Mouse (Mus musculus): ENCODE data around the gene Tenm4.

Tenm4 gene

GRCm38 (mm10) chr7:96819538-96819937, 648.5 kb downstream of the Tenm4 start:
- DNase-seq: no peak

GRCm38 (mm10) chr7:96820343-96820742, 649.3 kb downstream of the Tenm4 start:
- no peak for DNase-seq

- no peak for DNase-seq
Observed at GRCm38 (mm10) chr7:96826101-96826500, 655.1 kb downstream of the Tenm4 start.

- no peak for DNase-seq
Observed at GRCm38 (mm10) chr7:96826672-96827071, 655.6 kb downstream of the Tenm4 start.

- peak in 1 of 2 experiments; percentile 24 for DNase-seq
Observed at GRCm38 (mm10) chr7:96832551-96832950, 661.5 kb downstream of the Tenm4 start.

- DNase-seq: no peak
Observed at GRCm38 (mm10) chr7:96833012-96833411, 662.0 kb downstream of the Tenm4 start.

- peak; percentile 27 to 29 for DNase-seq
Observed at GRCm38 (mm10) chr7:96834681-96835289, 663.7 kb downstream of the Tenm4 start.

- DNase-seq: no peak
Observed at GRCm38 (mm10) chr7:96835313-96835712, 664.3 kb downstream of the Tenm4 start.

GRCm38 (mm10) chr7:96838271-96838841, 667.3 kb downstream of the Tenm4 start:
- no peak for DNase-seq

GRCm38 (mm10) chr7:96838926-96839325, 667.9 kb downstream of the Tenm4 start:
- no peak for DNase-seq

GRCm38 (mm10) chr7:96839586-96839985, 668.5 kb downstream of the Tenm4 start:
- DNase-seq: no peak

GRCm38 (mm10) chr7:96842477-96843255, 671.6 kb downstream of the Tenm4 start:
- no peak for DNase-seq

- no peak for DNase-seq
Observed at GRCm38 (mm10) chr7:96844104-96844894, 673.3 kb downstream of the Tenm4 start.

GRCm38 (mm10) chr7:96852781-96853180, 681.7 kb downstream of the Tenm4 start:
- no peak for DNase-seq

GRCm38 (mm10) chr7:96855867-96856406, 684.9 kb downstream of the Tenm4 start:
- DNase-seq: no peak

GRCm38 (mm10) chr7:96856518-96856917, 685.5 kb downstream of the Tenm4 start:
- no peak for DNase-seq

- no peak for DNase-seq
Observed at GRCm38 (mm10) chr7:96859077-96859476, 688.0 kb downstream of the Tenm4 start.

GRCm38 (mm10) chr7:96859684-96860083, 688.6 kb downstream of the Tenm4 start:
- no peak for DNase-seq

GRCm38 (mm10) chr7:96860650-96861049, 689.6 kb downstream of the Tenm4 start:
- no peak for DNase-seq

GRCm38 (mm10) chr7:96864894-96865722, 694.1 kb downstream of the Tenm4 start:
- no peak for DNase-seq

GRCm38 (mm10) chr7:96869079-96869810, 698.2 kb downstream of the Tenm4 start:
- DNase-seq: no peak

All from kidney, adult 8-10 months (tissue).